Mouse (Mus musculus) limb, embryonic 14.5 days (tissue): ENCODE data around the gene Cd24a. TPM values are rescaled to one million over a fixed set of nuclear protein-coding genes. Genes with fewer than 3 reads are reported as not detected.

Experiments used
- ATAC-seq: fragments of 200-750 bp; cut with Nextera tagmentation; 2 replicates; pipeline ENCODE4 v1.8.0; 2017; ENCODE audit warnings: low read depth, moderate number of reproducible peaks, moderate TSS enrichment; ENCODE audit not compliant: low FRiP score
- DNase-seq: peaks from one replicate; pipeline ENCODE4 v3.0.0-alpha.2; 2015; ENCODE audit warnings: low spot score
- H3K27ac ChIP-seq: fragments of 300-500 bp; sonication (generic); replicated peaks from 2 replicates; pipeline ENCODE4 v1.5.1; 2014; ENCODE audit warnings: low read depth, mild to moderate bottlenecking, low read length, moderate library complexity, mixed read lengths
- H3K27me3 ChIP-seq: fragments of 300-500 bp; sonication (generic); 2 replicates; pipeline ENCODE4 v1.6.1; 2014; ENCODE audit warnings: low read length, mixed read lengths; ENCODE audit not compliant: control insufficient read depth, insufficient read depth
- H3K36me3 ChIP-seq: fragments of 300-500 bp; sonication (generic); 2 replicates; pipeline ENCODE4 v1.6.1; 2014; ENCODE audit warnings: mild to moderate bottlenecking, low read length, moderate library complexity, mixed read lengths; ENCODE audit not compliant: control insufficient read depth, insufficient read depth
- H3K4me1 ChIP-seq: fragments of 300-500 bp; sonication (generic); 2 replicates; pipeline ENCODE4 v1.6.1; 2014; ENCODE audit warnings: antibody characterized with exemption, low read length, mixed read lengths; ENCODE audit not compliant: control insufficient read depth, insufficient read depth
- H3K4me2 ChIP-seq: fragments of 300-500 bp; sonication (generic); replicated peaks from 2 replicates; pipeline ENCODE4 v1.6.1; 2014; ENCODE audit warnings: low read depth, mild to moderate bottlenecking, low read length, moderate library complexity; ENCODE audit not compliant: severe bottlenecking
- H3K4me3 ChIP-seq: fragments of 300-500 bp; sonication (generic); replicated peaks from 2 replicates; pipeline ENCODE4 v1.5.1; 2014; ENCODE audit warnings: low read length
- H3K9ac ChIP-seq: fragments of 300-500 bp; sonication (generic); 2 replicates; pipeline ENCODE4 v1.6.1; 2014; ENCODE audit warnings: mild to moderate bottlenecking, low read depth, low read length, moderate library complexity; ENCODE audit not compliant: severe bottlenecking
- H3K9me3 ChIP-seq: fragments of 300-500 bp; sonication (generic); 2 replicates; pipeline ENCODE4 v1.6.1; 2016; ENCODE audit warnings: low read length; ENCODE audit not compliant: control insufficient read depth
- POLR2A ChIP-seq: fragments of 200-500 bp; IDR thresholded peaks from 2 replicates; pipeline ENCODE4 v1.8.0; 2012; ENCODE audit warnings: inconsistent platforms, mild to moderate bottlenecking, moderate library complexity, borderline replicate concordance; ENCODE audit not compliant: insufficient read depth, insufficient read length; ENCODE audit errors: extremely low read depth
- WGBS: fragments of 180-500 bp; shearing (Covaris S2); extraction: QIAGEN DNeasy Blood & Tissue Kit; methylation state at CpG from one replicate; pipeline ENCODE4 v1.1.7; 2014; 5-methylcytosine and 5-hydroxymethylcytosine counted together
- polyA plus RNA-seq, 2 experiments: library from polyadenylated mRNA; depleted of rRNA in 1 of 2; stranded (reverse) in 1 of 2; unstranded in 1 of 2; fragments of >200 nt; fragmentation: Nextera tagmentation in 1 of 2; extraction: Ambion mirVana in 1 of 2; gene quantifications; 2 replicates each; pipeline versions ENCODE4 v1.2.1 to v1.2.3; 2012 to 2014

The Cd24a gene
- polyA plus RNA-seq, 2 experiments = 268 to 335 TPM

- H3K36me3 ChIP-seq = no peaks in the 10 kb centered on the region
- no peak overlapping the region for H3K27ac ChIP-seq
- no peak overlapping the region for H3K4me3 ChIP-seq
- no peak overlapping the region for H3K9ac ChIP-seq
- no peaks in the 10 kb centered on the region for H3K4me1 ChIP-seq
- no peak for ATAC-seq
- TF ChIP-seq POLR2A = no peak
- no peak for DNase-seq
- no peaks in the 10 kb centered on the region for H3K9me3 ChIP-seq
- H3K27me3 ChIP-seq = no peaks in the 10 kb centered on the region
- no peak overlapping the region for H3K4me2 ChIP-seq
- 81% methylated on average over 2 of the region's 2 CpGs for WGBS
These were observed 16.1 kb downstream of the Cd24a start for GRCm38 (mm10) chr10:43594187-43594586.

GRCm38 (mm10) chr10:43594894-43595293, 16.8 kb downstream of the Cd24a start:
- no peak for DNase-seq
- H3K27me3 ChIP-seq = no peaks in the 10 kb centered on the region
- no peaks in the 10 kb centered on the region for H3K9me3 ChIP-seq
- WGBS = 63% methylated on average over 3 of the region's 3 CpGs
- no peak overlapping the region for H3K4me2 ChIP-seq
- H3K36me3 ChIP-seq = no peaks in the 10 kb centered on the region
- H3K9ac ChIP-seq = no peak overlapping the region
- H3K27ac ChIP-seq = no peak overlapping the region
- no peaks in the 10 kb centered on the region for H3K4me1 ChIP-seq
- TF ChIP-seq POLR2A = no peak
- H3K4me3 ChIP-seq = no peak overlapping the region
- no peak for ATAC-seq

DNA sequence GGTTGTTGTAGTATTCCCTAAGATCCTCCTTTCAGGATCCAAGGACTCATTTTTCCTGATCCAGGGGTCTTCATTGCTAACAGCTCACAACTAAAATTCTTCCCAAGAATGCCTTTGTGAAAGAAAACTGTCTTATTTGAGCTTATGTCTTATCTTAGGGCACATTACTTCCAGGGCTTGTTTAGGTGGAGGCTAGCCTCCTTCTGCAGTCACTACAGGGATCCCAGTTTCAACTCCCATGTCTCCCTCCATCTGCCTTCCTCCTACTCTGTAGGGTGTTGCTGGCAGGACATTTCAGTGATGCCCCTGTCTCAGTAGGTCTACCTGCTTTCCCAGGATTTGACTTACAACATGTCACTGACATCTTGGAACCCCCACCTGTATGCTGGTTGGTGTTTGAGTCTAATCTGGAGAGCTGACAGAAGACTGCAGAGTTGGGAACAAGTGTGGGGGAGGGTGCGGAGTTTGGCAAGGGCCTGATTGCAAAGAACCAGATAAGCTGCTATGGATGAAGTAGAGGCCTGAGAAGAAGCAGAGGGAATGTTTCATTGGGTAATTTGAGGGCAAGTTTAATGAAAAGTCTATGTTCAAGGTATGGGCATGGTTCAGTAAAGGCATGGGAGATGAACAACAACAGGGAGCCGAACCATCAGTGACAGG, 20.1 kb downstream of the Cd24a start:
- no peak overlapping the region for H3K9ac ChIP-seq
- ATAC-seq (no peak), DNase-seq (no peak)
- no peak overlapping the region for H3K27ac ChIP-seq
- no peaks in the 10 kb centered on the region for H3K9me3 ChIP-seq
- TF ChIP-seq POLR2A = no peak
- H3K4me2 ChIP-seq = no peak overlapping the region
- WGBS = 81% methylated on average over 2 of the region's 2 CpGs
- H3K36me3 ChIP-seq = no peaks in the 10 kb centered on the region
- peaks cover 7% of the 10 kb centered on the region for H3K4me1 ChIP-seq
- H3K4me3 ChIP-seq = no peak overlapping the region
- no peaks in the 10 kb centered on the region for H3K27me3 ChIP-seq

DNA sequence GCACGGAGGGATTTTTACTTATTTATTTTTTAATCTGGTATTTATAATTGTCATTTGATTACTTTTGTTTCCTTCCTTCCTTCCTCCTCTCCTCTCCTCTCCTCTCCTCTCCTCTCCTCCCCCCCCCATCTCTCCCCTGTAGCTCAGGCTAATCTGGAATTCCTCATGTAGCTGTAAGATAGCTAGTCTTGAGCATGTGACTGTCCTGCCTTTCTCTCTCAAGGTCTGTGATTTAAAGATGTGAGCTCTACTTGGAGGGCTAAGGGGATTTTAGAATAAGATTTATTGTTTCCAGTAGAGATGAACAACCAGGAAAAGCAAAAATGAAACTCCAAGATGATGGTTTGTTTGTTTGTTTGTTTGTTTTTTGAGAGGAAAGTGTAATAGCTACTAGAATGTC, 23.0 kb downstream of the Cd24a start:
- Histone ChIP-seq H3K27ac (no peak overlapping the region), H3K9ac (no peak overlapping the region)

DNA sequence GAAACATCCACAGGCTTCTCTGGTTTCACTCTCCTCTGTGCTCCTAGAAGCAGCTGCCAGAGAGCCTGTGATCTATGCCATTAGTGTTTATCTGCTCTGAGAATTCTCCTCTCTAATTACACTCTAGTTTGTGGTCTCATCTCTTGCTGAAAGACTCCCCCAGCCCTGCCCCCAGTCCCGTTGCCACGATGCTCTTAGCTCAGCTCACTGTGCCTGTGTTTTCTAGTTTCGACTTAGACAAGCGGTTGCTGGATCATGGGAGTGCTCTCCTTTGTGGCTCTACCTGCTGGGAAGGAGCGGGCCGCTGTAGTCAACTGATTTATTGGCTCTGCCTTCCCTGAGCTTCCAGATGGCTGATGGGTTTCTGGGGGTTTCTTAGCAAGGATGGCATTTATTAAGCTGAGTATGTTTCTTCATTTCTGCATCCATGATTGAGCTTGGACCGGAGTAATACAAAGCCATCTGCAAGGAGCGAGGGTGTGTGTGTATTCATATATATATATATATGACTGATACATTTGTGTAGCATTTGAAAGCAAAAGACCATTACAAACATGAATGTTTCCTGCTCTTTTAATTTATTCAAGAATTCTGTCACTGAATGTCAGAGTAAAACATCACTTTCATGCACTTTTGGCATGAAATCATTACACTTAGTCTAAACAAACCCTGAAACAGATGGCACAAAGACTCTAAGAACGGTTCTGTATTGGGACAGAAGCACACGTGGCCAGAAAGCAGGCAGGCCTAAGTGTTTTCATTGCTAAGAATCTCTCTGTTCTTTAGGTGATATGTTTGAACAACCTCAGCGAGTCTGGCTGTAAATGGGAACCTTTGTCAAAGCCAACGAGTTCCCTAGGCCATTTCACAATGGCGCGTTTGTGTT, 23.7 kb downstream of the Cd24a start:
- ATAC-seq (no peak; the same call in 1 of the 2 replicates), DNase-seq (no peak)
- no peaks in the 10 kb centered on the region for H3K27me3 ChIP-seq

More for the DNA sequence above, 23.0 kb downstream of the Cd24a start:
- DNase-seq (no peak), ATAC-seq (no peak)
- Histone ChIP-seq H3K27me3 (no peaks in the 10 kb centered on the region), H3K4me3 (no peak overlapping the region), H3K36me3 (no peaks in the 10 kb centered on the region), H3K4me1 (peaks cover 13% of the 10 kb centered on the region), H3K4me2 (no peak overlapping the region), H3K9me3 (no peaks in the 10 kb centered on the region)
- WGBS = 93% methylated on average over 1 of the region's 1 CpGs
- no peak for TF ChIP-seq POLR2A

More for the DNA sequence above, 23.7 kb downstream of the Cd24a start:
- Histone ChIP-seq H3K4me2 (no peak overlapping the region), H3K27ac (no peak overlapping the region), H3K9me3 (no peaks in the 10 kb centered on the region), H3K4me1 (peaks cover 13% of the 10 kb centered on the region), H3K36me3 (no peaks in the 10 kb centered on the region), H3K4me3 (no peak overlapping the region), H3K9ac (no peak overlapping the region)
- WGBS = 33% methylated on average over 14 of the region's 14 CpGs
- no peak for TF ChIP-seq POLR2A
